Mouse (Mus musculus): ENCODE measurements around the gene Rnf111. TPM values are rescaled to one million over a fixed set of nuclear protein-coding genes. Genes with fewer than 3 reads are reported as not detected.
"Not testable (repeated sequence)": the region's sequence is repeated elsewhere in the genome, so short reads cannot be mapped to it uniquely, and the experiment has no call there.

Rnf111 gene
- 26.3 and 30.0 TPM in 2 replicates for polyA plus RNA-seq (2014; fragmentation: Nextera tagmentation; extraction: Ambion mirVana)

DNA sequence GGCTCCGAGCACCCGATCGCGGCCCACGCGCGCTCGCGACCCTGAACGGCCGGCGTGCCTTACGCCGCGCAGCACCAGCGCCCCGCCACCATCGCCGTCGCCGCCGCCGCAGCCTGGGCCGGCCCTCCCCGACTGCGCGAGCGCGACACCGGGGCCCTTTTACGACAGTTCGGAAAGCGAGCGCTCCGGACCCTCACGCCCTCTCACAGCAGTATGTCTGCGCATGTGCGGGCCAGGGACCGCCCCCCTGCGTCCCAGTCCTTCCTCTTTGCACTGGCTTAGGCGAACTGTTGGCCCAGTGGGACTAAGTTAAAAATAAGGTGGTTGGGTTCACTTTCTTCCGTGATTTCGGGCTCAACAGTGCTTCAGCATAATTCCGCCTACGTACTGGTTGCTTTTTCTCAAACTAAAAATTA is at the start of gene Rnf111:
Gene Rnf111 (minus strand): TSS at position 100 of the 416 bp plus-strand sequence.
- peak; percentile 97 for DNase-seq (ENCODE audit: low spot score)
- H3K4me2 ChIP-seq (ENCODE audit: low read length): peak within 1 kb of the TSS; percentile 65
- peak; percentile 97 for ATAC-seq
- peak within 1 kb of the TSS; percentile 98 for H3K27ac ChIP-seq (ENCODE audit: low read depth, low read length)
- H3K36me3 ChIP-seq (ENCODE audit: control insufficient read depth, insufficient read depth, low read length): 0 out of 2 replicates have a peak, but pooled peaks cover 1% of the 10 kb centered on the region
- H3K4me3 ChIP-seq (ENCODE audit: low read depth, low read length): peak within 1 kb of the TSS; percentile 87
- peaks cover 6% of the 10 kb centered on the region for H3K4me1 ChIP-seq (ENCODE audit: control insufficient read depth, insufficient read depth, low read length)
- no peaks in the 10 kb centered on the region for H3K27me3 ChIP-seq (replicated peaks; ENCODE audit: control insufficient read depth, insufficient read depth, low read length)
- peak within 1 kb of the TSS; percentile 97 for H3K9ac ChIP-seq (ENCODE audit: low read length)
- 0% methylated on average over 42 of the region's 45 CpGs for WGBS
- no peaks in the 10 kb centered on the region for H3K9me3 ChIP-seq (replicated peaks; ENCODE audit: control insufficient read depth, low read length)

- not testable (repeated sequence) for H3K4me2 ChIP-seq (ENCODE audit: low read length); H3K4me1 ChIP-seq (ENCODE audit: control insufficient read depth, insufficient read depth, low read length); H3K27me3 ChIP-seq (replicated peaks; ENCODE audit: control insufficient read depth, insufficient read depth, low read length); ATAC-seq; H3K4me3 ChIP-seq (ENCODE audit: low read depth, low read length); H3K9me3 ChIP-seq (replicated peaks; ENCODE audit: control insufficient read depth, low read length); H3K27ac ChIP-seq (ENCODE audit: low read depth, low read length); H3K36me3 ChIP-seq (ENCODE audit: control insufficient read depth, insufficient read depth, low read length); H3K9ac ChIP-seq (ENCODE audit: low read length); DNase-seq (ENCODE audit: low spot score)
- 92% methylated on average over 2 of the region's 2 CpGs for WGBS
Measured at GRCm38 (mm10) chr9:70552233-70552632, 48.7 kb upstream of the Rnf111 start.

DNA sequence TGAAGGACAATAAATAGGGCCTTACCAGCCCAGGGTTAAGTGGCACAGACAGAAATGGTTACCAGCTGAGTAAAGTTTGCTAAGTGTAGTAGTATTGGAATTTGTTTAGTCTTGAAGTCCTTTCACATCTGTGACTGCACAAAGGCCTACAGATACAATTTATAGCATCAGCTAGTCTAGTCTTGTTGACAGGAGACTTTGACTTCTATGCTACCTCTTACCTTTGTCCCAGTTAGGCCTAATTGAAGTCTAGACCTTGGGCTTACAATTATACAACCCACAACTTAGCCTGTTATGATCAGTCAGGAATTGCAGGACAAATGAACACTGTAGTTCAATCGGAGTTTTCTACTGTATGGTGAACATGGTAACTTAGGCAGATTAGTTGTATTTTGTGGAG is 48.0 kb upstream of the Rnf111 start:
- 94% methylated on average over 1 of the region's 1 CpGs for WGBS
- Histone ChIP-seq H3K4me1 (ENCODE audit: control insufficient read depth, insufficient read depth, low read length) (no peaks in the 10 kb centered on the region), H3K9ac (ENCODE audit: low read length) (no peak overlapping the region), H3K27me3 (replicated peaks; ENCODE audit: control insufficient read depth, insufficient read depth, low read length) (no peaks in the 10 kb centered on the region), H3K36me3 (ENCODE audit: control insufficient read depth, insufficient read depth, low read length) (no peaks in the 10 kb centered on the region), H3K4me2 (ENCODE audit: low read length) (no peak overlapping the region), H3K9me3 (replicated peaks; ENCODE audit: control insufficient read depth, low read length) (0 out of 2 replicates have a peak, but pooled peaks cover 4% of the 10 kb centered on the region), H3K4me3 (ENCODE audit: low read depth, low read length) (no peak overlapping the region), H3K27ac (ENCODE audit: low read depth, low read length) (no peak overlapping the region)
- DNase-seq (ENCODE audit: low spot score): no peak
- no peak for ATAC-seq

- Histone ChIP-seq H3K27me3 (replicated peaks; ENCODE audit: control insufficient read depth, insufficient read depth, low read length) (no peaks in the 10 kb centered on the region), H3K4me3 (ENCODE audit: low read depth, low read length) (no peak overlapping the region), H3K9me3 (replicated peaks; ENCODE audit: control insufficient read depth, low read length) (0 out of 2 replicates have a peak, but pooled peaks cover 4% of the 10 kb centered on the region), H3K27ac (ENCODE audit: low read depth, low read length) (no peak overlapping the region), H3K9ac (ENCODE audit: low read length) (no peak overlapping the region), H3K4me1 (ENCODE audit: control insufficient read depth, insufficient read depth, low read length) (peaks cover 5% of the 10 kb centered on the region), H3K4me2 (ENCODE audit: low read length) (no peak overlapping the region), H3K36me3 (ENCODE audit: control insufficient read depth, insufficient read depth, low read length) (no peaks in the 10 kb centered on the region)
- WGBS: 60% methylated on average over 4 of the region's 4 CpGs
- ATAC-seq (no peak), DNase-seq (ENCODE audit: low spot score) (no peak)
Measured at GRCm38 (mm10) chr9:70548304-70548703, 44.8 kb upstream of the Rnf111 start.

DNA sequence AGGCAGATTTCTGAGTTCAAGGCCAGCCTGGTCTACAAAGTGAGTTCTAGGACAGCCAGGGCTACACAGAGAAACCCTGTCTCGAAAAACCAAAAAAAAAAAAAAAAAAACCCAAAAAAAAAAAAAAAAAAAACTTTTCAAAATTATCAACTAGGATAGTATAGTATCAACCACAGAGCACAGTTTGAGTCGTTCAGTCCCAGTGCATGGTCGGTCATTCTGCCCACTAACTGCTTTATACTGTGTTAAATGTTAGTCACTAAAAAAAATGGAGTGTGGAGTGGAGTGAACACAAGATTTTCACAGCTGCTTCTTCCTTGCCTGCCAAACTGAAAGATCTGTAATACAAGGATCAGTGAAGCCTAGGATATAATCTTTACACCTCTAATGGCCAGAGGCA is 43.1 kb upstream of the Rnf111 start:
- H3K27ac ChIP-seq (ENCODE audit: low read depth, low read length); H3K4me2 ChIP-seq (ENCODE audit: low read length); H3K9ac ChIP-seq (ENCODE audit: low read length); H3K27me3 ChIP-seq (replicated peaks; ENCODE audit: control insufficient read depth, insufficient read depth, low read length); DNase-seq (ENCODE audit: low spot score); H3K36me3 ChIP-seq (ENCODE audit: control insufficient read depth, insufficient read depth, low read length); H3K4me1 ChIP-seq (ENCODE audit: control insufficient read depth, insufficient read depth, low read length); H3K4me3 ChIP-seq (ENCODE audit: low read depth, low read length); H3K9me3 ChIP-seq (replicated peaks; ENCODE audit: control insufficient read depth, low read length); ATAC-seq: not testable (repeated sequence)
- 84% methylated on average over 2 of the region's 3 CpGs for WGBS

GRCm38 (mm10) chr9:70544831-70545230 is 41.3 kb upstream of the Rnf111 start:
- ATAC-seq: no peak
- 79% methylated on average over 1 of the region's 1 CpGs for WGBS
- no peaks in the 10 kb centered on the region for H3K27me3 ChIP-seq (replicated peaks; ENCODE audit: control insufficient read depth, insufficient read depth, low read length)
- DNase-seq (ENCODE audit: low spot score): no peak
- no peaks in the 10 kb centered on the region for H3K36me3 ChIP-seq (ENCODE audit: control insufficient read depth, insufficient read depth, low read length)
- no peak overlapping the region for H3K27ac ChIP-seq (ENCODE audit: low read depth, low read length)
- no peak overlapping the region for H3K4me2 ChIP-seq (ENCODE audit: low read length)
- H3K4me3 ChIP-seq (ENCODE audit: low read depth, low read length): no peak overlapping the region
- H3K9ac ChIP-seq (ENCODE audit: low read length): no peak overlapping the region
- H3K9me3 ChIP-seq (replicated peaks; ENCODE audit: control insufficient read depth, low read length): no peaks in the 10 kb centered on the region
- peaks cover 8% of the 10 kb centered on the region for H3K4me1 ChIP-seq (ENCODE audit: control insufficient read depth, insufficient read depth, low read length)

GRCm38 (mm10) chr9:70543985-70544384 is 40.5 kb upstream of the Rnf111 start:
- peak overlapping the region; percentile 87 for H3K4me3 ChIP-seq (ENCODE audit: low read depth, low read length)
- ATAC-seq: no peak
- peak overlapping the region; percentile 68 for H3K4me2 ChIP-seq (ENCODE audit: low read length)
- no peaks in the 10 kb centered on the region for H3K36me3 ChIP-seq (ENCODE audit: control insufficient read depth, insufficient read depth, low read length)
- peaks cover 8% of the 10 kb centered on the region for H3K4me1 ChIP-seq (ENCODE audit: control insufficient read depth, insufficient read depth, low read length)
- 64% methylated on average over 5 of the region's 5 CpGs for WGBS
- no peaks in the 10 kb centered on the region for H3K27me3 ChIP-seq (replicated peaks; ENCODE audit: control insufficient read depth, insufficient read depth, low read length)
- no peak for DNase-seq (ENCODE audit: low spot score)
- no peaks in the 10 kb centered on the region for H3K9me3 ChIP-seq (replicated peaks; ENCODE audit: control insufficient read depth, low read length)
- no peak overlapping the region; the same call in 1 of the 2 replicates for H3K9ac ChIP-seq (ENCODE audit: low read length)
- no peak overlapping the region for H3K27ac ChIP-seq (ENCODE audit: low read depth, low read length)

GRCm38 (mm10) chr9:70543048-70543880 is 39.7 kb upstream of the Rnf111 start:
- DNase-seq (ENCODE audit: low spot score) (peak; percentile 61), ATAC-seq (peak; percentile 76)
- H3K4me1 ChIP-seq (ENCODE audit: control insufficient read depth, insufficient read depth, low read length): peaks cover 8% of the 10 kb centered on the region
- H3K9me3 ChIP-seq (replicated peaks; ENCODE audit: control insufficient read depth, low read length): no peaks in the 10 kb centered on the region
- H3K4me3 ChIP-seq (ENCODE audit: low read depth, low read length): peak overlapping the region; percentile 87
- no peaks in the 10 kb centered on the region for H3K27me3 ChIP-seq (replicated peaks; ENCODE audit: control insufficient read depth, insufficient read depth, low read length)
- peak overlapping the region; percentile 98 for H3K27ac ChIP-seq (ENCODE audit: low read depth, low read length)
- H3K4me2 ChIP-seq (ENCODE audit: low read length): peak overlapping the region; percentile 68
- H3K9ac ChIP-seq (ENCODE audit: low read length): peak overlapping the region; percentile 97
- under 1% methylated on average over 57 of the region's 64 CpGs for WGBS
- H3K36me3 ChIP-seq (ENCODE audit: control insufficient read depth, insufficient read depth, low read length): no peaks in the 10 kb centered on the region
